ENCODE assay signal across 25 mouse cellular contexts in genomic region chr13:60740248-60740647, GRCm38 (mm10). TPM values are rescaled to one million over a fixed set of nuclear protein-coding genes. Genes with fewer than 3 reads are reported as not detected.
DNase-seq lines count a peak whose midpoint lies in the region; ATAC-seq and TF ChIP-seq lines count a peak whose summit lies in the region.
"Had no signal": no experiment of that assay in that cellular context is flagged by ENCODE, and none has a peak within 500 bp of the region (broad histone marks: within the 10 kb centered on the region; RNA-seq: fewer than 3 reads in every experiment).

No protein-coding gene starts in this region.

- POLR2A ChIA-PET in Patski (lab: Charles Lee): no interaction called here

- H3K9ac ChIP-seq in midbrain, postnatal 0 days (replicated peaks; ENCODE audit: low read length, poor library complexity, severe bottlenecking): no peak overlapping the region
- no peak overlapping the region for H3K9ac ChIP-seq in midbrain, embryonic 16.5 days (ENCODE audit: low read depth, low read length)
- no peak overlapping the region for H3K9ac ChIP-seq in stomach, postnatal 0 days (ENCODE audit: low read length)
- H3K9ac ChIP-seq: forebrain, embryonic 15.5 days; heart, embryonic 15.5 days; limb, embryonic 13.5 days; neural tube, embryonic 13.5 days had no signal

- peaks cover 41% of the 10 kb centered on the region for H3K36me3 ChIP-seq in midbrain, postnatal 0 days (ENCODE audit: insufficient read depth, low read length)
- H3K36me3 ChIP-seq in midbrain, embryonic 16.5 days (ENCODE audit: control insufficient read depth, insufficient read depth, low read length): peaks cover 13% of the 10 kb centered on the region
- no peaks in the 10 kb centered on the region for H3K36me3 ChIP-seq in stomach, postnatal 0 days (ENCODE audit: control insufficient read depth, insufficient read depth, low read length)

- H3K4me3 ChIP-seq in layer of hippocampus, adult 2 months: no peak overlapping the region
- no peak overlapping the region for H3K4me3 ChIP-seq in midbrain, postnatal 0 days (ENCODE audit: low read depth, low read length)
- H3K4me3 ChIP-seq in midbrain, embryonic 16.5 days (ENCODE audit: low read depth, low read length): no peak overlapping the region
- no peak overlapping the region for H3K4me3 ChIP-seq in stomach, postnatal 0 days (ENCODE audit: low read depth, low read length)
- H3K4me3 ChIP-seq: forebrain, embryonic 15.5 days; heart, embryonic 15.5 days; limb, embryonic 13.5 days; neural tube, embryonic 13.5 days had no signal

- no peaks in the 10 kb centered on the region for H3K4me1 ChIP-seq in midbrain, postnatal 0 days (ENCODE audit: insufficient read depth, low read length)
- no peaks in the 10 kb centered on the region; the same call in 1 of the 2 replicates for H3K4me1 ChIP-seq in midbrain, embryonic 16.5 days (ENCODE audit: control insufficient read depth, insufficient read depth, low read length)
- H3K4me1 ChIP-seq in stomach, postnatal 0 days (replicated peaks; ENCODE audit: control insufficient read depth, insufficient read depth): peaks cover 3% of the 10 kb centered on the region; the same call in 1 of the 2 replicates

- H3K4me2 ChIP-seq in midbrain, postnatal 0 days (ENCODE audit: low read depth, low read length, poor library complexity, severe bottlenecking): no peak overlapping the region
- H3K4me2 ChIP-seq in midbrain, embryonic 16.5 days (ENCODE audit: low read length): no peak overlapping the region
- H3K4me2 ChIP-seq in stomach, postnatal 0 days (replicated peaks; ENCODE audit: low read depth): no peak overlapping the region
- H3K4me2 ChIP-seq: forebrain, embryonic 15.5 days; heart, embryonic 15.5 days; limb, embryonic 13.5 days; neural tube, embryonic 13.5 days had no signal

- TF ChIP-seq CTCF in layer of hippocampus, adult 2 months (conservative IDR thresholded peaks at IDR 0.05): peak; percentile 53
- TF ChIP-seq CTCF in midbrain, postnatal 0 days (IDR thresholded peaks at IDR 0.05): peak; percentile 41
- peak; percentile 36 for TF ChIP-seq CTCF in Patski (IDR thresholded peaks at IDR 0.05)
- peak; percentile 44 for TF ChIP-seq CTCF in stomach, postnatal 0 days (IDR thresholded peaks at IDR 0.05; ENCODE audit: low read depth)

- H3K9me3 ChIP-seq in midbrain, postnatal 0 days (ENCODE audit: low read length): no peaks in the 10 kb centered on the region
- H3K9me3 ChIP-seq in midbrain, embryonic 16.5 days (replicated peaks; ENCODE audit: control insufficient read depth, low read length, poor library complexity, severe bottlenecking): no peaks in the 10 kb centered on the region
- H3K9me3 ChIP-seq in stomach, postnatal 0 days (ENCODE audit: control insufficient read depth, low read length): no peaks in the 10 kb centered on the region
- H3K9me3 ChIP-seq: forebrain, embryonic 15.5 days; heart, embryonic 15.5 days; limb, embryonic 13.5 days; neural tube, embryonic 13.5 days had no signal

- no peaks in the 10 kb centered on the region for H3K27me3 ChIP-seq in midbrain, postnatal 0 days (ENCODE audit: insufficient read depth, low read length)
- H3K27me3 ChIP-seq in midbrain, embryonic 16.5 days (ENCODE audit: control insufficient read depth, insufficient read depth, low read depth, low read length): no peaks in the 10 kb centered on the region
- H3K27me3 ChIP-seq in Patski: no peaks in the 10 kb centered on the region
- no peaks in the 10 kb centered on the region for H3K27me3 ChIP-seq in stomach, postnatal 0 days (ENCODE audit: control insufficient read depth, insufficient read depth, low read length)
- H3K27me3 ChIP-seq: CH12.LX; forebrain, embryonic 15.5 days; heart, embryonic 15.5 days; limb, embryonic 13.5 days; neural tube, embryonic 13.5 days had no signal

- in situ Hi-C loops in Patski (cut with MboI; ENCODE audit: low pct_unique_long_range_greater_than_20kb): loop anchor here (25.0 kb wide), 1 partner anchor 553 kb away; the partner anchor contains the start of gene Gas1

- no peak overlapping the region for H3K27ac ChIP-seq in layer of hippocampus, adult 2 months
- H3K27ac ChIP-seq in midbrain, postnatal 0 days (ENCODE audit: low read depth, low read length): no peak overlapping the region
- no peak overlapping the region for H3K27ac ChIP-seq in midbrain, embryonic 16.5 days (ENCODE audit: low read length)
- no peak overlapping the region for H3K27ac ChIP-seq in stomach, postnatal 0 days (replicated peaks)
- H3K27ac ChIP-seq: forebrain, embryonic 15.5 days; heart, embryonic 15.5 days; limb, embryonic 13.5 days; neural tube, embryonic 13.5 days had no signal

- no peak for TF ChIP-seq EP300 in stomach, postnatal 0 days (optimal IDR thresholded peaks at IDR 0.05)

- no peak for DNase-seq in layer of hippocampus, adult 2 months (ENCODE audit: low spot score in 2 of 2)
- DNase-seq in layer of hippocampus, adult 8-10 months (ENCODE audit: low spot score in 2 of 2): no peak
- no peak for DNase-seq in midbrain, postnatal 0 days (ENCODE audit: low spot score)
- DNase-seq in Patski (ENCODE audit: low read depth, low spot score): no peak
- DNase-seq in stomach, postnatal 0 days (ENCODE audit: low spot score): no peak
- DNase-seq in ovary, adult 18-20 months (ENCODE audit: low spot score): no peak
- DNase-seq: cerebellum, adult 11 months; cerebellum, postnatal 25 days; heart, adult 11 months; kidney, postnatal 10 days; right cerebral cortex, postnatal 25 days; thymus, postnatal 36 days had no signal

- WGBS in midbrain, postnatal 0 days: 91% methylated on average over 6 of the region's 6 CpGs
- 93% methylated on average over 6 of the region's 6 CpGs for WGBS in midbrain, embryonic 16.5 days
- whole genome bisulfite sequencing in stomach, postnatal 0 days: 92% methylated on average over 6 of the region's 6 CpGs

- no peak for ATAC-seq in midbrain, postnatal 0 days (ENCODE audit: low FRiP score)
- ATAC-seq in midbrain, embryonic 16.5 days: no peak
- no peak for ATAC-seq in Patski
- ATAC-seq in stomach, postnatal 0 days (ENCODE audit: low FRiP score, low TSS enrichment): no peak
- ATAC-seq: forebrain, embryonic 15.5 days; inflammation-experienced regulatory T-cells, adult 6 months had no signal

- CTCF ChIA-PET in Patski (lab: Charles Lee): interaction anchor here (1.6 to 7.3 kb wide), 4 partner anchors 8 to 259 kb away, joined by 4 to 86 read pairs (median 24); partner anchors contain the start of gene Dapk1

RNA-seq across cellular contexts. Expression of gene BC051665, which starts 45.9 kb away (rescaled TPM):
- not detected for total RNA-seq in layer of hippocampus, adult 2 months (2021)
- total RNA-seq in layer of hippocampus, adult 8-10 months (2022): not detected
- total RNA-seq in midbrain, postnatal 0 days (2014; rRNA removed): not detected in 2 replicates
- not detected in 2 replicates for polyA plus RNA-seq in midbrain, postnatal 0 days (2015; fragmentation: Nextera tagmentation; extraction: Ambion mirVana)
- not detected in 2 replicates for polyA plus RNA-seq in midbrain, embryonic 16.5 days (2015; fragmentation: Nextera tagmentation; extraction: Ambion mirVana)
- polyA plus RNA-seq in Patski (2021): not detected
- polyA plus RNA-seq in stomach, postnatal 0 days (2015; fragmentation: Nextera tagmentation; extraction: Ambion mirVana): not detected in 2 replicates
- total RNA-seq: adrenal gland, adult 18-20 months; CH12.LX; gastrocnemius, adult 18-20 months; hematopoietic stem cell, adult 5-6 weeks; megakaryocyte-erythroid progenitor cell, adult 5-6 weeks had no signal
- polyA plus RNA-seq: forebrain, embryonic 15.5 days; heart, embryonic 15.5 days; inflammation-experienced regulatory T-cells, adult 6 months; limb, embryonic 13.5 days; lung, embryonic 16.5 days; neural tube, embryonic 13.5 days; testis, adult 2 months had no signal
